Mouse (Mus musculus): ENCODE measurements around the gene Sdhaf1.

Sdhaf1 gene

GRCm38 (mm10) chr7:30323795-30324194, at the start of gene Sdhaf1:
Sdhaf1 (minus strand) TSS chr7:30323895.
- no peak for DNase-seq (ENCODE audit: low spot score in 2 of 2)

DNA sequence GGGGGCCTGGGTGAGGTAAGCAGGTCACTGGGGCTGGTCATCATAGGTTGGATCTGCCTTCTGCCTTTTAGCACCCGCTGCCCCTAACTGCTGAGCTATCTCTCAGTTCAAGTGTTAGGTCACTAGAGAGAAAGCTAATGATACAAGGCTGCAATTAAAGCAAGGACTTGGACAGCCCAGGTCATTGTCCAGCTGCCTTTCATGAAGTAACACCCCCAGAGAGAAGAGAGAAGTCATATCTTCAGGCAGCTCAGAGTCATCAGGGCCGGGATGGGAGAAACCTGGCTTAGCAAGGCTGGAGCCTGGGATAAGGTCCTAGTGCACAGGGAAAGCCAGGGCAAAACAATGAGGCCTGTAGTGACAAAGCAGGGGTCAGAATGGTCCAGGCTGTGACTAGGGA, 43.8 kb upstream of the Sdhaf1 start:
- DNase-seq (ENCODE audit: low spot score in 2 of 2), result no peak

DNA sequence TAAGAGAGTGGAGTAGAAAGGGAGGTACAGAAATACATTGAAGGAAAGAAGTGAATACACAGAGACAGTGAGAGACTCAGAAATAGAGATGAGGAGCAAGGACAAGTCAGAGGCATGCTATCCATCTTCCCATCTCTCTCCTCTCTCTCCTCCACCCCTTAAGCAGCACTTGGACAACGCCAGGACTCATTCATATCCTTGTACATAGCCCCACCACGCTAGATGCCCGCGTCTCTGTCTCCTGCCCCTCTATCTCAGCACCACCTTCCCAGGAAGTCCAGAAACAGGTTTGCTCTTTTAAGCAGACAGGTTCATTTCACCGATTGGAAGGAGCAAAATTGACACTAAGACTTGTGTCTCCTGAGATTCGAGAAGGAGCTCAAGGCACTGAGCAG, 39.6 kb upstream of the Sdhaf1 start:
- no peak for DNase-seq (ENCODE audit: low spot score in 2 of 2)

DNA sequence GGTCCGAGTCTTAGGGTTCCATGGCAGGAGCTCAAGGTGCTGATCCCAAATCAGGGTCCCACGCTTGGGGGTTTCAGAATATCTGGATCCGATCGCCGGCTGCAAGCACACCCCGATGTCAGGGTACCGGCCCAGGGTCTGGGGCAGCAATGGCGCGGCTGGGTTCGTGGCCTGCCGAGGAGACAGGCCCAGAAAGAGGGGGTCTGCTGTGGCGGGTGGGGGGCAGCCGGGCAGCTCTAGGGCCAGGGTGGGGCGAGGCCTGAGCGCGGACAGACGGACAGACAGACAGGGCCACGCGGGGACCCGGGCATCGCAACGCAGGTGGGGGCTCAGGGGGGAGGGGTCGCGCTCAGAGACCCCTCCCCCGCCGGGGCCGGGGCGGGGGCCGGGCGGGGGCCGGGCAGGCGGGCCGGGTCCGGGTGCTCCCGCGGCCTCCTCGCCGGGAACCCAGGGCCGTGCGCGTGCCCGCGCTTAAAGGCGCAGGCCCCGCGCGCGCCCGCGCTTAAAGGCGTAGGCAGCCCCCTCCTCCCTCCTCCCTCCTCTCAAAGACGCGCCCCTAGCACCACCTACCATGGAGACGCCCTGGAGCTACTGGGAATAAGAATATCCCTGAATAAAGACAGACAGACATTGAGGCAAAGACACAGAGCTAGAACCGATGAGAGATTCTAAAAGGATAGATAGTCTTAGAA, 39.1 kb upstream of the Sdhaf1 start, which contains the start of gene Lrfn3:
Gene Lrfn3, minus strand, starts transcription at position 121 of the 692 bp plus-strand sequence.
- DNase-seq (ENCODE audit: low spot score in 2 of 2), result peak; percentile 85 to 86

GRCm38 (mm10) chr7:30360028-30360427, 36.3 kb upstream of the Sdhaf1 start:
- DNase-seq (ENCODE audit: low spot score in 2 of 2), result no peak

DNA sequence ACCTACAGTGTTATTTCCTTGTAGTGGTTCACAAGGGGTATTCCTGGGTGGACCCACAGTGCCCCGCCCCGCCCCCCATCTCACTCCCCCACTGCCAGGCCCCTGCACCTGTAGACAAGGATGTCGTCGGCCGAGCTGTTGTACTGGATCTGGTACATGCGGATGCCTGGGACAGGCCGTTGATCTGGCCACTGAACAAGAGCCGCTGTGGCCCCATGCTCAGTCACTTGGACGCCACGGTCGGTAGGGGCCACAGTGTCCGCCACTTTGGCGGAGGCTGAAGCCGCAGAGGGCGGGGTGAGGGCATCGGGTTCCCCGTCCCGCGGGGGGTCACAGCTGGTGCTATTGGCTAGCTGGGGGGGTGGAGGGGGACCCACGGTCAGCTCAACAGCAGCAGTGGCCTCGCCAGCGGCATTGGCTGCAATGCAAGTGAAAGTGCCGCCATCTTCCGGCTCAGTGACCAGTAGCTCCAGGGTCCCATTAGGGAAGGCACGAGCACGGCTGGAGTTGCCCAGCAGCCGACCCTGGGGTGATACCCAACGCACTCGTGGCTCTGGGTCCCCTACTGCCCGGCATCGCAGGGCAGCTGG, 35.7 kb upstream of the Sdhaf1 start:
- no peak for DNase-seq (ENCODE audit: low spot score in 2 of 2)

GRCm38 (mm10) chr7:30358378-30359186, 34.9 kb upstream of the Sdhaf1 start:
- DNase-seq (ENCODE audit: low spot score in 2 of 2), result no peak

- no peak for DNase-seq (ENCODE audit: low spot score in 2 of 2)
Observed at GRCm38 (mm10) chr7:30354059-30354458, 30.4 kb upstream of the Sdhaf1 start.

- DNase-seq (ENCODE audit: low spot score in 2 of 2), result peak in 1 of 2 experiments; percentile 69
Observed at GRCm38 (mm10) chr7:30353279-30353822, 29.7 kb upstream of the Sdhaf1 start.

- DNase-seq (ENCODE audit: low spot score in 2 of 2), result peak; percentile 84 to 85
Observed at GRCm38 (mm10) chr7:30347828-30348227, 24.1 kb upstream of the Sdhaf1 start.

- peak in 1 of 2 experiments; percentile 33 for DNase-seq (ENCODE audit: low spot score in 2 of 2)
Observed at GRCm38 (mm10) chr7:30346635-30347379, 23.1 kb upstream of the Sdhaf1 start.

GRCm38 (mm10) chr7:30339432-30340109, 15.9 kb upstream of the Sdhaf1 start:
- no peak for DNase-seq (ENCODE audit: low spot score in 2 of 2)

- peak; percentile 94 to 95 for DNase-seq (ENCODE audit: low spot score in 2 of 2)
Observed at GRCm38 (mm10) chr7:30336384-30336783, 12.7 kb upstream of the Sdhaf1 start.

DNA sequence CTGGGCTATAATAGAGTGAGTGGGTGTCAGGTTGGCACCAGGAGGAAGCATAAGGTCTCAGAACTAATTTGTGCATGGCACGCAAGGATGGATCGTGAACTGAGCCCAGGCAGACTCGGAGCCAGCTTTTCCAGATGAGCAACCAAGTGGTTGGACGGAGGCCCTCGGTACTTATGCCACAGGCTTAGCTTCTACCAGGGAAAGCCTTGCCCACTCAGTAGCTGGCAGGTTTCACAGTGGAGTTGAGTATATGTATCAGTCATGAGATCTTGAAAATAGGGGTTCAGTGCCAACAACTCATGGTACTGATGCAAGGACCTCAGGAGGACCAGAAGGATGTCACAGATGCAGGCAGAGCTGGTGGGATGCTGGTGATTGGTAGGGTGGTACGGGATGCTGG, 12.0 kb upstream of the Sdhaf1 start:
- no peak for DNase-seq (ENCODE audit: low spot score in 2 of 2)

DNA sequence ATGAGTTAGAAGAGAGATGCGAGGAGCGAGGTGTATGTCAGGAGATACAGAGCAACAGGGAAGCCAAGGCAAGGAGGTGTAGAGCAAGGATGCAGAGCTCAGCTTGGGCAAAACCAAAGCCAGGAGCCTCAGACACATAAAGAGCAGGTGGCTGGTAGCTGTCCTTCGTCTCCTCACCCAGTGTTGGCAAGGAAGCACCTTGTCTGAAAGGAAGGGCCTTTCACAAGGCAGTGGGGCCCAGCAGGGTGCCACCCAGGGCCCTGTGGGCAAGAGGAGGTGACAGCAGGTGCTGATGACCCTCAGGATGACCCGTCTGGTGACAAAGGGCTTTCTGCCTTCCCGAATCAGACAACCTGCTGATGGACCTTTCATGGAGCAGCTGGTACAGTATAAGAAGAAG, 10.9 kb upstream of the Sdhaf1 start:
- no peak for DNase-seq (ENCODE audit: low spot score in 2 of 2)

GRCm38 (mm10) chr7:30333436-30333835, 9.7 kb upstream of the Sdhaf1 start:
- DNase-seq (ENCODE audit: low spot score in 2 of 2), result peak; percentile 93 to 94

GRCm38 (mm10) chr7:30332622-30333259, 9.0 kb upstream of the Sdhaf1 start:
- no peak for DNase-seq (ENCODE audit: low spot score in 2 of 2)

- peak; percentile 94 to 97 for DNase-seq (ENCODE audit: low spot score in 2 of 2)
Observed at GRCm38 (mm10) chr7:30331887-30332286, 8.2 kb upstream of the Sdhaf1 start.

DNA sequence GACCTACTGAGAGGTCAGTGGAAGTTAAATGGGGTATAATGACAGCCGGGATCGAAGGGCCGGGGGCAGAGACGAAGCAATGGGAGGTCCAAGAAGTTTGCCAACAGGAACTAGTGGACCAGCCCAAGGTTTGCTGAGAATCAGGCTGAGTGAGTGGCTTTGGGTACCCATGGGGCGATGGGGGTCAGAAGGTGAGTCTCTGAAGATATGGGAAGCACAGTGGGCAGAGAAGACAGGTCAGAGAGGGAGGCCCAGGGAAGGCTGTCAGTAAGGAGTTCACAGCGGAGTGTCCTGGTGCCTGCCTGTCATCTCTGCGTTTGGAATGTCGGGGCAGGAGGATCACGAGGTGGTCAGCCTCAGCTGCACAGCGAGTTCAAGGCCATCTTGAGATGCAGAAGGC, 4.7 kb upstream of the Sdhaf1 start:
- DNase-seq (ENCODE audit: low spot score in 2 of 2), result no peak

DNA sequence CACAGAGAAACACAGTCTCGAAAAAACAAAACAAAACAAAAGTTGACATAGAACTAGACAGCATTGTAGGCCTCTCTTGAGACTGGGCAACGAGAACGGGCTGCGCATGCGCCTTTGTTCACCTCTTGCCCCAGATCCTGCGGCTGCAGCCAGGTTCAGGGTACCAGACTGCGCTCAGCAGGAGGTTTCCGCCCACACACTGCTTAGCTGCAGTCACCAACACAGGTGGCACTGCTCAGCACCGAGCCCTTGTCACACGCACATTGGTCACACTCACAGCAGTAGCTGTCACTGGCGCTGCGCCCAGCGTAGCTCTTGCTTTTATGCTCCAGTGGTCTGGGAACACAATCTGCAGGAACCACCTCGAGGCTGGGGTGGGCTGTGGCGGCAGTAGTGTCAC, 3.4 kb upstream of the Sdhaf1 start:
- DNase-seq (ENCODE audit: low spot score in 2 of 2), result peak in 1 of 2 experiments; percentile 43

- no peak for DNase-seq (ENCODE audit: low spot score in 2 of 2)
Observed at GRCm38 (mm10) chr7:30326427-30326826, 2.7 kb upstream of the Sdhaf1 start.
